Mouse (Mus musculus): ENCODE data around the gene Wbp4. TPM values are rescaled to one million over a fixed set of nuclear protein-coding genes. Genes with fewer than 3 reads are reported as not detected.
"Not testable (repeated sequence)": the region's sequence is repeated elsewhere in the genome, so short reads cannot be mapped to it uniquely, and the experiment has no call there.

The Wbp4 gene
- total RNA-seq (2021) (10 to 100 TPM; 22.0 to 22.7 TPM), polyA plus RNA-seq (2012; rRNA removed) (3.7 and 7.0 TPM in 2 replicates)
- long read RNA-seq, transcript Wbp4-201 (10 exons, 3,704 nt), result major isoform, 32 of 38 reads
- long read RNA-seq, partial matches to known transcripts, result 1 of 38 reads
- long read RNA-seq, other reads (novel, unspliced or antisense), result 5 of 38 reads

DNA sequence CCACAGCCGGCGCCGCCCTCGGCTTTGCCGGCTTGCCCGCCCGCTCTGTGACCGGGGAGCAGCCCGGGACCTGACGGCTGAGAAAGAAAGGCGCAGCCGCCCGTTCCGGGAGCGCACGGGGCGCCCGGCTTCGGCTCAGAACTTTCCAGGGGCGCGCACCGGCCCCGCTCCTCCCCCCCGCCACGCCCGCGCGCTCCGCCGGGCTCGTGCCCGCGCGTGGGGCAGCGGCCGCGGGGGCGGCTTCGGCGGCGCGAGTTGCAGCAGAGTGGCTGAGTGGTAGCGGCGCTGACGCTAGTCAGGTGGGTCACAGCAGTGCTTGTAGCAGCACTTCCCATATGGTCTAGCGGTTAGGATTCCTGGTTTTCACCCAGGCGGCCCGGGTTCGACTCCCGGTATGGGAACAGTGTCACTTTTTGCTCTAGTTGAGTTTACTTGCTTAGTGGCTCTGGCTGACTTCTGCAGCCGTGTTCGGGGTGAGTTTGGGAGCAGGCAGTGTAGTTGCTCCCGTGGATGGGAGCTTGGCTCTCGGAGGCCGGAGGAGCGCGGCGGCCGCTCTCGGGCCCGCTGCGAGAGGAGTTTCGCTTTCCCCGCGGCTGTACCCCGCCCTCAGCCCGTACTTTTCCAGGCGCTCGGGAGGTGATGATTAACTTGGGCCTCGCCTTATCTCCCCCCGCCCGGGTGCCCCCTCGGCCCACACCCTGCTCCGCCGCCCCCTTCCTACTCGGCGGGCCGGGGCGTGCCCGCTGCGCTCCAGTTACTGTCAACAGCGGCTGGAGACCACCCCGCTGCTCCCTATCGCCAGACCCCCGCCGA is at the start of gene Wbp4:
Wbp4 (minus strand) TSS at position 182 of the 813 bp plus-strand sequence.
- TF ChIP-seq POLR2A (IDR thresholded peaks at IDR 0.05; ENCODE audit: insufficient read depth, low read depth, low read length), result peak; percentile 53; the same call in 1 of the 2 replicates
- no peak for TF ChIP-seq CTCF (IDR thresholded peaks at IDR 0.05)
- peak; percentile 81 for TF ChIP-seq EP300 (IDR thresholded peaks at IDR 0.05; ENCODE audit: insufficient read depth, low read depth, low read length)
- WGBS, result under 1% methylated on average over 85 of the region's 86 CpGs
- DNase-seq, result peak; percentile 94 to 95
- intact Hi-C loops (cut with DNase I), result loop anchor here (2.0 kb wide), 4 partner anchors 29 to 105 kb away; partner anchors contain the start of gene Sugt1
- Histone ChIP-seq H3K4me1 (ENCODE audit: control insufficient read depth, insufficient read depth, low read length) (peaks cover 19% of the 10 kb centered on the region), H3K9ac (ENCODE audit: low read depth, low read length) (peak within 1 kb of the TSS; percentile 97), H3K36me3 (ENCODE audit: control insufficient read depth, insufficient read depth, low read length) (peaks cover 4% of the 10 kb centered on the region), H3K4me3 (peak within 1 kb of the TSS; percentile 100), H3K27ac (peak within 1 kb of the TSS; percentile 100), H3K27me3 (ENCODE audit: control insufficient read depth, insufficient read depth, low read length) (no peaks in the 10 kb centered on the region), H3K79me2 (replicated peaks; ENCODE audit: control insufficient read depth, insufficient read depth, low read length) (peaks cover 14% of the 10 kb centered on the region)

DNA sequence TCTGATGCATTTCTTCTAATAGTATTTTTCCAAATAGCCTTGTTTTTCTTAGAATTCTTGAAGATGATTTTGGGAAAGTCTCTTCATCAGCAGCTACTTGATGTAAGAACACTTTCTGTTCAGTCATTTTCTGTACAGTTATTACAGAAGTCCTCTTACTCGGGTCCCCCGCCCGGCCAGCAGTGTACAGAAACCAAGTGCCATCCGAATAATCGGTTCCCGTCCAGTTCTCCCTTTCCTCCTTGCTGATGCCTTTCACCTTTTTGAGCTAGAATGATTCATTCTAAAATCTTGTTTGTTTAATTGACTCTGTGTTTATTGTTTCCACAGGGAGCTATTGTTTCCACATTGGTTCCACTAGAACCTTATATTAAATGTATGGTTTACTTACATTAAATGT is 49.4 kb upstream of the Wbp4 start:
- no peak overlapping the region for H3K27ac ChIP-seq

DNA sequence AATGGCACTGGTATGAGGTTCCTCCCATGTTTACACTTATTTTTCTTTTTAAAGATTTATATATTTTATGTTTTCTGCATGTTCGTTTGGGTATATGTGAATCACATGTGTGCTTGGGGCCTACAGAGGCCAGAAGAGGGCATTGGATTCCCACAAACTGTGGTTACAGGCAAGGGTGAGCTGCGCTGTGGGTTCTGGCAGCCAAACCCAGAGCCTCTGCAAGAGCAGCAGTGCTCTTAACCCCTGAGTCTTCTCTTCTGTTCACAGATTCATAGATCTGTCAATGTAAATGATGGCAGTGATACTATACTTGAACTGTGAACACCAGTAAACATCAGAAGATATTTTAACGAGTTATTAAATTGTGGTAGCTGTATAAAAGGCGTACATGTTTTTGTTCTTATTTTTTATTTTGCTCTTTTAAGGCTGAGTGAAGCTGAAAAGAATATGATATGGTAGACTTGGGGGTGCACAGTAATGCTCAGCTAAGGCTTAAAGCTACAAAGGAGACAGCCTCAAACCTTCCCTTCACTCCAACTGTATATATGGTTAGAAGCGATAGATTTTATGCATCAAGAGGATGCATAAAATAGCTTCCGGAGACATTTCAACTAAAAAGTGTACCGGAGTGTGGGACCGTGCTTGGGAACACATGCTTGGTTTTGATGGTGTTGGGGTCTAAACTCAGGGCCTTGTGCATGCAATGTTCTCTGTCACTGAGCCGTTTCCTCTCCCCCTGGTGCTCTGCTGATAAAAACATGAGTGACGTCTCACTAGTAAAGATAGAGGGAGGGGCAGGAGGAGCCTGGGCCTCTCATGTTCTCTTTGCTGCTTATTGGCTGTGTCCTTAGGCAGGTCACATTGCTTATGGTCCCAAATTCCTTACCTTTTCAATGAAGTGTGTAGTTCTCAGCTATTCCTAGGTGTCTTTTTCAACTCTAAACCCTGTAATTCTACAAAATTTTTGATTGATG is 48.5 kb upstream of the Wbp4 start:
- intact Hi-C loops (cut with DNase I), result no loop called here

More for the DNA sequence above, 49.4 kb upstream of the Wbp4 start:
- H3K9ac ChIP-seq (ENCODE audit: low read depth, low read length), result no peak overlapping the region
- H3K4me1 ChIP-seq (ENCODE audit: control insufficient read depth, insufficient read depth, low read length), result peaks cover 9% of the 10 kb centered on the region
- intact Hi-C loops (cut with DNase I), result no loop called here
- peaks cover 3% of the 10 kb centered on the region for H3K79me2 ChIP-seq (replicated peaks; ENCODE audit: control insufficient read depth, insufficient read depth, low read length)
- peaks cover 15% of the 10 kb centered on the region for H3K36me3 ChIP-seq (ENCODE audit: control insufficient read depth, insufficient read depth, low read length)
- no peak for TF ChIP-seq POLR2A (IDR thresholded peaks at IDR 0.05; ENCODE audit: insufficient read depth, low read depth, low read length)
- no peak for TF ChIP-seq CTCF (IDR thresholded peaks at IDR 0.05)
- TF ChIP-seq EP300 (IDR thresholded peaks at IDR 0.05; ENCODE audit: insufficient read depth, low read depth, low read length), result no peak
- no peak for DNase-seq
- 83% methylated on average over 6 of the region's 6 CpGs for WGBS
- no peaks in the 10 kb centered on the region for H3K27me3 ChIP-seq (ENCODE audit: control insufficient read depth, insufficient read depth, low read length)
- no peak overlapping the region for H3K4me3 ChIP-seq

DNA sequence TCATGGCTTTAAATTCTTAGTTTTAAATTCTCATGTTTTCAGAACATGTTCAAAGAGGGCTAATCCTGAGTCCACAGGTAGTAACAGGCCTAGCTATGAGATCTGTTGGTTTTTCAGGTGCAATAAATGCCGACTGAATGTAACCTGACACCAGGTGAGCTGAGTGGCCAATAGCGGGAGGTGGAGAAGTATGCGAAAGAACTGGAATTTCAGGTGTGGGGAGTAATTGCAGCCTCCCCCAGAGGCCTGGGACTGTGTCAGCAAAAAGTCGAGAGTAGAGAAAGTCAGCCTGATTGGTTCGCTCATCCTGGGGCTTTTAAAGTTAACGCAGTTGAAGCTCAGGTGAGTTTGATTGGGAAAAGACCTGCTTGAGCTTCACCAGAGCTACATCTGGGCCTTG is 46.4 kb upstream of the Wbp4 start:
- WGBS, result 82% methylated on average over 6 of the region's 6 CpGs
- no peaks in the 10 kb centered on the region for H3K27me3 ChIP-seq (ENCODE audit: control insufficient read depth, insufficient read depth, low read length)
- H3K36me3 ChIP-seq (ENCODE audit: control insufficient read depth, insufficient read depth, low read length), result peaks cover 7% of the 10 kb centered on the region
- no peak overlapping the region for H3K4me3 ChIP-seq
- peaks cover 12% of the 10 kb centered on the region for H3K79me2 ChIP-seq (replicated peaks; ENCODE audit: control insufficient read depth, insufficient read depth, low read length)
- H3K4me1 ChIP-seq (ENCODE audit: control insufficient read depth, insufficient read depth, low read length), result peaks cover 4% of the 10 kb centered on the region; the same call in 1 of the 2 replicates
- no peak for DNase-seq
- intact Hi-C loops (cut with DNase I), result no loop called here
- H3K9ac ChIP-seq (ENCODE audit: low read depth, low read length), result no peak overlapping the region
- no peak overlapping the region for H3K27ac ChIP-seq
- no peak for TF ChIP-seq EP300 (IDR thresholded peaks at IDR 0.05; ENCODE audit: insufficient read depth, low read depth, low read length)
- TF ChIP-seq POLR2A (IDR thresholded peaks at IDR 0.05; ENCODE audit: insufficient read depth, low read depth, low read length), result no peak
- no peak for TF ChIP-seq CTCF (IDR thresholded peaks at IDR 0.05)

More for the DNA sequence above, 48.5 kb upstream of the Wbp4 start:
- Histone ChIP-seq H3K79me2 (replicated peaks; ENCODE audit: control insufficient read depth, insufficient read depth, low read length) (peaks cover 6% of the 10 kb centered on the region), H3K4me3 (no peak overlapping the region), H3K9ac (ENCODE audit: low read depth, low read length) (no peak overlapping the region), H3K4me1 (ENCODE audit: control insufficient read depth, insufficient read depth, low read length) (peaks cover 8% of the 10 kb centered on the region), H3K27ac (no peak overlapping the region), H3K27me3 (ENCODE audit: control insufficient read depth, insufficient read depth, low read length) (no peaks in the 10 kb centered on the region), H3K36me3 (ENCODE audit: control insufficient read depth, insufficient read depth, low read length) (peaks cover 14% of the 10 kb centered on the region)
- no peak for DNase-seq
- TF ChIP-seq POLR2A (IDR thresholded peaks at IDR 0.05; ENCODE audit: insufficient read depth, low read depth, low read length), result no peak
- TF ChIP-seq CTCF (IDR thresholded peaks at IDR 0.05), result no peak
- TF ChIP-seq EP300 (IDR thresholded peaks at IDR 0.05; ENCODE audit: insufficient read depth, low read depth, low read length), result no peak
- WGBS, result 71% methylated on average over 10 of the region's 10 CpGs

DNA sequence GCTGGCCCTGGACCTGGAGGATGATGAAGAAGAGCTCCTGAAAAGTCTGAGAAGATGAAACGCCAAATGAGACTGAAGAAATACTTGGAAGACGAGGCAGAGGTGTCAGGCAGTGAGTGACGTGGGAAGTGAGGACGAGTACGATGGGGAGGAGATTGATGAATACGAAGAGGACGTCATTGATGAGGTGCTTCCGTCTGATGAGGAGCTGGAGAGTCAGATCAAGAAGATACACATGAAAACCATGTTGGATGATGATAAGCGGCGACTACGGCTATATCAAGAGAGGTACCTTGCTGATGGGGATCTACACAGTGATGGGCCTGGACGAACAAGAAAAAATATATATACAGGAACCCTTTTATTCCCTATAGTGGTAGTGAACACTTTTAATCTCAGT is 44.8 kb upstream of the Wbp4 start:
- H3K4me3 ChIP-seq; intact Hi-C loops (cut with DNase I): not testable (repeated sequence)

More for the DNA sequence above, 44.8 kb upstream of the Wbp4 start:
- not testable (repeated sequence) for H3K27ac ChIP-seq; H3K9ac ChIP-seq (ENCODE audit: low read depth, low read length); DNase-seq; H3K27me3 ChIP-seq (ENCODE audit: control insufficient read depth, insufficient read depth, low read length)
- Histone ChIP-seq H3K4me1 (ENCODE audit: control insufficient read depth, insufficient read depth, low read length) (peaks cover 13% of the 10 kb centered on the region), H3K36me3 (ENCODE audit: control insufficient read depth, insufficient read depth, low read length) (peaks cover 17% of the 10 kb centered on the region), H3K79me2 (replicated peaks; ENCODE audit: control insufficient read depth, insufficient read depth, low read length) (peaks cover 10% of the 10 kb centered on the region)
- WGBS, result 87% methylated on average over 12 of the region's 12 CpGs

Data from heart, adult 2 months (tissue).